Mouse (Mus musculus): ENCODE results near the gene Dennd2a. TPM values are rescaled to one million over a fixed set of nuclear protein-coding genes. Genes with fewer than 3 reads are reported as not detected.

Dennd2a gene
- 1 to 10 TPM in 1 of 2 experiments, under 1 TPM in 1; 0.19 to 1.1 TPM for polyA plus RNA-seq (2017; shearing (Covaris generic))

DNA sequence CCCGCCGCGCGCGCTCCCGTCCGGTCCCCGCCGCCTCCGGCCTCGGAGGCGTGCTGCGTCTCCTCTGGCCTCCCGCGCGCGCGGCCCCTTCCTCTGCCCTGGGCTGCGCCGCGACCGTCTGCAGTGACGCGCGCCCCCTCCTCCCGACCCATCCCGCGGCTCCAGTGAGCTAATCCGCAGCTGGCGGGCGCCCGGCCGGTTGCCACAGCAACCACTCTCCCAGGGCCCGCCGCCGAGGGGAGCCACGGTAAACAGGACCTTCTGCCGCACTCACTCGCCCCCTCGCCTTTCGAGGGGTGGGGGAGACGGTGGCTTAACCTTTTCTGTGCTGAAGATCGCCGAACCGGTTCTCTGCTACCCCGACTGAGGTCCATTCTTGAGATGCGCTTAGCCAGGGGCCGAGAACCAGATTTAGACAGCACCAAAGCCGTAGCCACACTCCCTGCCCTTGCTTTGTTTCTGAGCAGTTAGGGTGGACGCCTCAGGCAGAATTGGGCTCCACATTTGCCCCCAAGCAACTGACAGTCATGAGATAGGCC lies at the start of gene Dennd2a:
Gene Dennd2a, minus strand, starts transcription at position 145 of the 539 bp plus-strand sequence.

DNA sequence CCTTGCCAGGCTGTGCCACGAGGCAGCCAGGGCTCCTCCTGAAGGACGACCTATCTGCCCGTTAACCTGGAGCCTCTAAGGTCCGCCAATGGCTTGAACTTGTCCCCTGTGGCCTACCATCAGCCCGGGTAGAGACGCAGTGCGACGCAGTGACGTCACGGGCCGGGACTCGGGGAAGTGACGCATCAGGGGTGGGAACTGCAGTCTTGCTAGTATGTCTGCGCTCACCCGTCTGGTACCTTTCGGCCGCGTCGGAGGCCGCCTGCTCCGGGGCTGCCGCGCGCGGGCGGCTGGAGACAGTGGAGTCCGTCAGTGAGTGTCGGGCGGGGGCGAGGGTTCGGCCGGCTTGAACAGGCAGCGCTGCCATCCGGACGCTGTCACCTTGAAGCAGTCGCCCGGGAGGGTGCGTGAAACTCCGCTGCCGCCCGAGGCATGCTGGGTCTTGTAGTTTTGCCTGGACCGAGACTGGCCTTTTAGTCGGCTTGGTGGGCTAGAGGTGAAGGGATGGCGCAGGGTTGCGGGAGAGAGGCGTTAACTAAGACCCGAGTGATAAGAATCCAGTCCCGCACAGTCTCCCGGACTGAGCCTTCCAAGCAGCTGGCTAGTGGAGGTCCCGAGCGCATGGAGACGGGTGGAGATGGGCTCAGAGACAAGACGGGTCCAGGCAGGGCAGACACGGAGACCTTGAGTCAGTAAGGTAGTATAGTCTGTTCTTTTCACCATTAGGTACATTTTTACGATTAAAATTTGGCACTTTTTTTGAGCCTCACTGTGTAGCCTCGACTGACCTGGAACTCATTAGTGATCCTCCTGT lies 34.9 kb upstream of the Dennd2a start, which contains the start of gene Ndufb2:
Gene Ndufb2, plus strand, starts transcription at position 174 of the 814 bp plus-strand sequence.

DNA sequence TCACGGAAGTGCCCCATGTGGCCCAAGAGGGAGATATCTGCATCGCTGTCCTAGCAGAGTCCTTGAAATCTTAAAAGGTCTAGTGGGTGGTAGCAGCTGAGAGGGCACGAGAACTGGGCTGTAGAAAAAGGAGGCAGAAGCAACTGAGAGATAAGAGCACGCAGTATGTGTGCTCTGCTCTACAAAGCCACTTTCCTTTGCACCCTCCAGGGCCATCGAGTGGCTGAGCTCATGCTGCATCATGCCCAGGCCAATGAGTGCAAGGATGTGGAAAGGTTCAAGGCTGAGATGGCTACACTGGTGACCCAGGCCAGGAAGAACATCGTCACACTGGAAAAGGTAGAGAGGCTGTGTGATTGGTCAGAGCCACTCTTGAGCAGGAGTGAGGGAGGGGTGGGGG lies 27.9 kb upstream of the Dennd2a start, which contains the start of gene Gm42420:
Gene Gm42420, plus strand, starts transcription at position 237 of the 400 bp plus-strand sequence.

DNA sequence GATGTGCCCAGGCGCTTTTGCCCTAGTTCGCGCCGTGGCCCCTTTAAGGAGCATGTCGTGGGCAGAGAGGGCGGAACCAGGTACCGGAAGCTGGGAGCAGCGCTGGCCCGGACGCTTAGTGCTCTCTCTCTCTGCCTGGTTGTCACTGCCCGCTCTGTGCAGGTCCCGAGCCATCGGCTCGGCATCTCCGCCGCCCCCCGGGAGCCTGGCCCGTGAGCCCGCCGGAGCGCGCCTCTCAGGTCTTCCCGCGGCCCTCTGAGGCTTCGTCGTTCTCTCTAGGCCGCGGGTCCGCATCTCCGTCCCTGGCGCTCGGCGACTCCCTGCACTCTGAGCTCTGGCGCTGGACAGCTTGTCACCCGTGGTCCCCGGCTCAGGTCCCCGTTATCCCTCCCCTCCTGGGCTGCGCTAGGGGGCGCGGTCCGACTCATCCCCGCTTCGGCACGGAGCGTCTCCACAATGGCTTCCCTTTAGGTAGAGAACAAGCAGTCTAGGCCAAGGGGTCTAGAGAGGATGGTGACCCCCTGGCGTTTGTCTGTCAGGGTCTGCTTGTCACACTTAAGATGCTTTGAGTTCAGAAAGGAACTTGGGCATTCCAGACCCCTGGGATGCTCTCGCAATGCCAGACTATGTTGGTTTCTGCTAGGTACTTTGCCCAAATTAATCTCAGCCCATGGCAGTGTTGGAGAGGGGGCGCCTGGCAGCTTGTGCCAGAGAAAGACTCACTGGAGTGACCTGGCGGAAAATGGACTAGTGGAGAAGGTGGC lies 16.3 kb upstream of the Dennd2a start, which contains the start of gene Adck2:
Gene Adck2, plus strand, starts transcription at position 83 of the 764 bp plus-strand sequence.

GRCm38 (mm10) chr6:39419851-39420721 lies 137.6 kb downstream of the Dennd2a start, which contains the start of gene Mkrn1:
TSS of gene Mkrn1 (minus strand) at chr6:39420462.

Other genes starting within 250 kb of the Dennd2a start
- gene Slc37a3, start 180.2 kb downstream of the Dennd2a start, polyA plus RNA-seq (2017; shearing (Covaris generic)) = 10 to 100 TPM; 45.4 to 62.5 TPM
- gene Rab19, start 176.7 kb downstream of the Dennd2a start, polyA plus RNA-seq (2017; shearing (Covaris generic)) = 10 to 100 TPM; 56.4 to 78.6 TPM
- gene Mkrn1, start 137.4 kb downstream of the Dennd2a start, polyA plus RNA-seq (2017; shearing (Covaris generic)) = 100 to 1,000 TPM; 193 to 202 TPM
- 10 to 100 TPM; 48.7 to 68.9 TPM for gene Adck2, start 16.0 kb upstream of the Dennd2a start, polyA plus RNA-seq (2017; shearing (Covaris generic))
- 1 to 10 TPM; 2.8 to 7.0 TPM for gene Gm42420, start 27.9 kb upstream of the Dennd2a start, polyA plus RNA-seq (2017; shearing (Covaris generic))
- gene Ndufb2, start 34.7 kb upstream of the Dennd2a start, polyA plus RNA-seq (2017; shearing (Covaris generic)) = 100 to 1,000 TPM; 151 to 161 TPM
- gene Braf, start 167.6 kb upstream of the Dennd2a start, polyA plus RNA-seq (2017; shearing (Covaris generic)) = 10 to 100 TPM; 13.7 to 15.8 TPM

Measured in activated CD4-positive, CD25-positive, alpha-beta regulatory T cell (primary cell).